Mouse (Mus musculus): ENCODE measurements at regions not wholly inside any gene's neighbourhood (a gene's known extent, or its start where the extent isn't known, plus 50 kb on each side); places are given as distances from the start of the nearest gene placed in this dataset.

DNA sequence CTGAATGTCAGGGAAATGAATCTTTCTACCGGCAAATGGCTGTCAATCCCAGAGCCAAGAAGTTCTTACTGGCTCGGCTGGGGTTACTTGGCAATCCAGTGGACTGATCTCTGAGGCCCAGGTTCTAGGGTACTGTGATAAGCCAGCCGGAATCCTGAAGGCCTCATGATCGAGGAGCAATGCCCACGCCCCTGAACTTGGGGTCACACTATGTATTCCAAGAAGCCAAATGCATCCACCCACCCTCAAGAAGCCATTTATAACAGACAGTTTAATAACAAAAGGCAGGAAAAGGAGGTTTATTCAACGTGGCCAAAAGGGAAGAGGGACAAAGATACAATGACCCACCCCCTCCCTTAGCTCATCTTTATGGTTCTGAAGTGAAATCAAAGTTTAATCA is 144.0 kb downstream of the Bmp7 start:
- in situ Hi-C loops (cut with MboI; ENCODE audit: low pct_unique_long_range_greater_than_20kb in 1 of 2, low sequenced_read_pairs in 2 of 2, unreplicated experiment in 1 of 2): loop anchor here in 1 of 2 experiments (25.0 kb wide), 1 partner anchor 559 kb away; the partner anchor contains the start of gene Mc3r

DNA sequence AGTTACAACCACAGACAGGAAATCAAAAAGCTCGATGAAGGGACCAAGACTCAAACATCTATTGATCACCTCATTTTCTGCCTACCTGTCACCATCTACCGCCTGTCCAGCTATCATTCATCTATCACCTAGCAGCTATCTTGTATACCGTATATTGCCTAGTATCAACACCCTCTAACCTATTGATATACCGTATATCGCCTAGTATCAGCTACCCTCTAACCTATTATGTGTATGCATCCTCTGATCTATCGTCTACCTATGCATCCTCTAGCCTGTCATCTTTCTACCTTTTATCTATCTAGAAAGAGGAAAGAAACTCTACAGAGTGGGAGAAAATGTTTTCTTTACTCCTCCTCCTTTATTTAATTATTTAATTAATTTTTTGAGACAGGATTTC is 143.2 kb downstream of the Bmp7 start:
- in situ Hi-C loops (cut with MboI; ENCODE audit: low pct_unique_long_range_greater_than_20kb in 1 of 2, low sequenced_read_pairs in 2 of 2, unreplicated experiment in 1 of 2): loop anchor here in 1 of 2 experiments (25.0 kb wide), 1 partner anchor 560 kb away; the partner anchor contains the start of gene Mc3r

DNA sequence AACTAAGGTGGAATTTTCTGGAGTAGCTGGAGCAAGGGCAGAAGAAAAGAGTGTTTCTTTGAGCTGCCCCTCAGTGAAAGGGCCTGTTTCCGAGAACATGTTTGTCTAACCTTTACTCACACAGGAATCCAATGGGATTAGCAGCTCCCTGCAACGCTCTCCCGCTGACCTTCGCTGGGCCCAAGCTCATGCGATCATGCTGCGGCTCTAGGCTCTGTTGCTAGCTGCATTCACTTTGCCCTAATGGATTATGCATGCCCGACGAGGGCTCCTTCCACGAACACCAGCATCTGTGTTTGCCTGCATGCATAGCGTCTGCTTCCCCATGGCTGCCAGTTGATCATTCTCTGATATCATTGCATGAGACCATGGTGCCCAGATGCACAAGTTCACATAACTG is 140.2 kb downstream of the Bmp7 start:
- in situ Hi-C loops (cut with MboI; ENCODE audit: low pct_unique_long_range_greater_than_20kb in 1 of 2, low sequenced_read_pairs in 2 of 2, unreplicated experiment in 1 of 2): loop anchor here in 1 of 2 experiments (25.0 kb wide), 1 partner anchor 563 kb away; the partner anchor contains the start of gene Mc3r

DNA sequence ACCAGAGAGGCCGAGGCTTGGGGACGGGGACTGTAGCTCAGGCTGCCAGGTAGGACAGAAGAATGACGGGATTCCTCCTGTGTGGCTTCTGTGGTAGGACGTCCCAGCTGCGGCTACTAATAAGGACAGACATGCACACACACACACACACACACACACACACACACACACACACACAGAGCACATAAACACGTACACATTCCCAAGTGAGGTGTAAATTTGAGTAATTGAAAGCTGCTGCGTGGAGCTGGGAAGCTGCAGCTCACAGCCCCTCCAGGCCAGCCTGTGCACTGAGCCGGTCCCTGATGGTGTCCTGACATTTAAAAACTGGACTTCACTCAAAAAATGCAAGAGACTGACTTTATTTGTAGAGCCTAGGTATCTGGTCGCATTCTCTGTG is 139.3 kb downstream of the Bmp7 start:
- in situ Hi-C loops (cut with MboI; ENCODE audit: low pct_unique_long_range_greater_than_20kb in 1 of 2, low sequenced_read_pairs in 2 of 2, unreplicated experiment in 1 of 2): no loop called here

DNA sequence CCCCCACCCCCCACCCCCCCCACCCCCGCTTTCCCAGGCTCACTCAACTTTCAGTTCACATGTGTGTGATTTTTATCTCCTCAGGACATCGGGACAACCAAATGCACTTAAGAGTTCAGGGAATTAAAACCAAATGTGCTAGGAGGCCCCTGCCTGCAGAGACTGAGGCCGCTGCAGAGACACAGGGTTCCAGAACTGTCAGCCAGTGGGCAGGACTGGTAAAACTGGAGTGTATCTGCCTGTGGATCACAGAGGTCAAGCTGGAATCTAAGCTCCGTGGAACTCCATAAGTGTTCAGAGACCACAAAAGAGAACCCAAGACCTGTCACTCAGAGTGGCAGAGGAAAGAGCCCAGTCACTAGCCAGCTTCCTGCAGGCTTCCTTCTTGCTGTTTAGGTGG is 138.3 kb downstream of the Bmp7 start:
- in situ Hi-C loops (cut with MboI; ENCODE audit: low pct_unique_long_range_greater_than_20kb in 1 of 2, low sequenced_read_pairs in 2 of 2, unreplicated experiment in 1 of 2): no loop called here

DNA sequence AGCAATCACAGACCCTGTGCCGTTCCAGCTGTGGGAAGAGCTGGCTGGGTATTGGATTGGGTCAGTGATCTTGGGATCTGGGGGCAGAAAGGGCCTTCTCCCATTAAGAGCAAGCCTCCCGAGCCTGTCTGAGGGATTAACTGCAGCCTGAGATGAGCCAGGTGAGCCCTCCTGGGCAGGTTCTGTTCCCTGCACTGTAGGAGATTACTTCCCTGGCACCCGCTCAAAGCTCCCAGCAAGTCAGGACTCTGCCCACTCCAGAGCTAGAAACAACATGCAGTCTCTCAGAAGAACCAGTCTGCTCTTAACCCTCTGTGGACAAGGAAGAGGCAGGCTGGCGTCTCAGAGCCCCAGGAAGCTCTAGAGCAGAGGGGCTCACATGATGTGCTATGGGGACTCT is 132.7 kb downstream of the Bmp7 start:
- in situ Hi-C loops (cut with MboI; ENCODE audit: low pct_unique_long_range_greater_than_20kb in 1 of 2, low sequenced_read_pairs in 2 of 2, unreplicated experiment in 1 of 2): no loop called here

DNA sequence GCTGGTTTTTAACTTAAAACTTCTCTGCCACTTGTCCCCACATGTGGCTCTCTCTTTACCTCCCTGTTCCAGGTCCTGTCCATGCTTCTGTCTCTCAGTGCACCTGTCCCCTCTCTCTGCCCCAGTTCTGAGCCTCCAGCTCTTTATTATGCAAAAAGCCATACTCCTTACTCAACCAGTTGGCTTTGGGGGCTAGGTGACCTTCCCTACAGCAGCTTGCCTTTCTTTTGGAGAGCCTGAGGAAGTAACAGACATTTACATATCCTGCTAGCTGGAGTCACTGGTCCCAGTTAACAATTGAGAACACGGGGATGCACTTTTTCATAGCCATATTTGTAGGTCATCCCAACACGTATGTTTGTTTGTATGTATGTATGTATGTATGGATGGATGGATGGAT is 130.8 kb downstream of the Bmp7 start:
- in situ Hi-C loops (cut with MboI; ENCODE audit: low pct_unique_long_range_greater_than_20kb in 1 of 2, low sequenced_read_pairs in 2 of 2, unreplicated experiment in 1 of 2): no loop called here

DNA sequence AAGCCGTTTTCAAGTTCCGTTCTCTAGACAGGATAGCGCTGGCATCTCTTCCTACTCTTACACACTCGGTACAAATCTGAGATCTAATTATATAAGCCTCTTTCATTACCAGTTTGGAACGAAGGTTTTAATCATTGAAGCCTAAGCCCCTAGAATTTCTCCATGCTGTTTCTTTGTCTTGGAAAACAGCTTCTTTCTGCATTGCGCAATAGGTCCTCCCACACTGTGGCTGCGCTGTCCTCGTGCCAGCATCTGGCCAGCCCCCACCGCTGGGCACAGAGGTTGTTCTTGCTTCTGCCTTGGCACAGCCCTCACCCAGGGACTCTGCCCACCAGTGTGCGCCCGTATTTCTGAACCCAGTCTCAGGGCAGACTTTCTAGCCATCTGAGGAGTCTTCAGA is 126.8 kb downstream of the Bmp7 start:
- in situ Hi-C loops (cut with MboI; ENCODE audit: low pct_unique_long_range_greater_than_20kb in 1 of 2, low sequenced_read_pairs in 2 of 2, unreplicated experiment in 1 of 2): no loop called here

DNA sequence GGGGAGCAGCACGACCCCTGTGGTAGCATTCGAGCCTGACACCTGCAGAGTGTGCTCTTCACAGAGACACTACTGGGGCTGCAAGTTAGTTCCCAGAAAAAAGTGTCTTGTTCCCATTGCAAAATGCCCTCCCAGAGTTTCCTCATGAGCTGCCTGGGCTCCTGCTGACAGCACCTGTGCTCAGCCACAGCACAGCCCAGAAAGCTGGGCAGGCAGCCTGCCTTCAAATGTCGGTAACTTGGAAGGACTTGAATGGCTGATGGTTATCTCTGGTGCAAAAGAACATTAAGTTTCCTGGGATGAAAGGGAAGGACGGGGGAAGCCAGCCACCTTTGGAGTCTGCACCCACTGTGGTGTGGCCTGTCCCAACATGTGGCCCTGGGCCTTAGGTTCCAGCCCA is 126.2 kb downstream of the Bmp7 start:
- in situ Hi-C loops (cut with MboI; ENCODE audit: low pct_unique_long_range_greater_than_20kb in 1 of 2, low sequenced_read_pairs in 2 of 2, unreplicated experiment in 1 of 2): no loop called here

DNA sequence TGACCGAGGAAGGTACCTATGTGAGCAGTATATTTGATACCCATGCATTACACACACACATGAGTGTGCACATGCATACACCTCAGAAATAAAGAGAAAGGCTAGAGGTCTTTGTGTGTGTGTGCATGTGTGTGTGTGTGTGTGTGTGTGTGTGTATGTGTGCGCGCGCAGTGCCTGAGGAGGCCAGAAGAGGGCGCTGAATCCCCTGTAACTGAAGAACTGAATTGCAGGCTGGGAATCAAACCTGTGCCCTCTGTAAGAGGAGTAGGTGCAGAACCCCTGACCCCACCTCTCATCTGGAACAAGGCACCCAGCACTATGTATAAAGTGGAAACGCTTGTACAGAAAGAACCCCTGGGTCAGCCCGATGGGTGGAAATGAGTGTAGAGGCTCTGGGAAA is 125.0 kb downstream of the Bmp7 start:
- in situ Hi-C loops (cut with MboI; ENCODE audit: low pct_unique_long_range_greater_than_20kb in 1 of 2, low sequenced_read_pairs in 2 of 2, unreplicated experiment in 1 of 2): no loop called here

DNA sequence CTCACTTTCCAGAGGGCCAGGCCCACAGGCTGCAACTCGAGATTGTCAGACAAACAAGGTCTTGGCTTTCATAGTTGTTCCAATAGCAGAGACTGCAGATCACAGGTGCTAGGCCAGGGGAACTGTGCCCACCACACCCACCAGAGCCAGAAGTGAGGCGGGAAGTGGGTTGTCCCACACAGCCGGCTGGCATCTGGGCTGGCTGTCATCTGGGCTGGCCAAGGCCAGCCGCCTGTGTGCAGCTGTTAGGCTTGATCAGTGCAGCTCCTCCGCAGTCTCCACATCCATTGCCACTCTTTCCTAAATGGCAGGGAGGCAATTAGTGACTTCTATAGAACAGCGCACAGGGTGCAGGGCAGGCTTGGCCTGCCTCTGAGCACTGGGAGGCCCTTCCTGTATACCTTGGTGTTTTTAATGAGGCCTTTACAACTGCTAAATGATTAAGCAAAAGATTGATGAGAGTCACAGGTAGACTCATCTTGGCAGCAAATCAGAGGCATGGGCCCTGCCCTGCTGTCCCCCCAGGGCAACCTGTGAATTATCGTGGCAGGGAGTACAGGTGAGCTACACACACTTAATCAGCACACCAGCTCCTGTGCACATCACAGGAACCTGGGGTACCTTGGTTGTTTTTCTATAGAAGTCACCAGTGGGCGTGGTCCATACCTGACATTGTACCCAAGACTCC is 122.9 kb downstream of the Bmp7 start:
- in situ Hi-C loops (cut with MboI; ENCODE audit: low pct_unique_long_range_greater_than_20kb in 1 of 2, low sequenced_read_pairs in 2 of 2, unreplicated experiment in 1 of 2): no loop called here
